Mouse (Mus musculus) hindbrain, embryonic 10.5 days (tissue): ENCODE measurements around the gene Kit. TPM values are rescaled to one million over a fixed set of nuclear protein-coding genes. Genes with fewer than 3 reads are reported as not detected.
A peak's percentile ranks its signal among the peaks of the same experiment; 100 is the strongest.

Source experiments
- DNase-seq: peaks from one replicate; pipeline ENCODE4 v3.0.0-alpha.2; 2017; ENCODE audit warnings: low spot score
- H3K27ac ChIP-seq: fragments of 300-500 bp; sonication (generic); 2 replicates; pipeline ENCODE4 v1.5.1; 2016; ENCODE audit warnings: mild to moderate bottlenecking, moderate library complexity
- H3K27me3 ChIP-seq: fragments of 300-500 bp; sonication (generic); 2 replicates; pipeline ENCODE4 v1.6.1; 2016; ENCODE audit warnings: mild to moderate bottlenecking; ENCODE audit not compliant: poor library complexity, insufficient read depth, severe bottlenecking
- H3K36me3 ChIP-seq: fragments of 300-500 bp; sonication (generic); 2 replicates; pipeline ENCODE4 v1.6.1; 2016; ENCODE audit warnings: mild to moderate bottlenecking, moderate library complexity
- H3K4me1 ChIP-seq: fragments of 300-500 bp; sonication (generic); replicated peaks from 2 replicates; pipeline ENCODE4 v1.6.1; 2016; ENCODE audit warnings: mild to moderate bottlenecking
- H3K4me3 ChIP-seq: fragments of 300-500 bp; sonication (generic); 2 replicates; pipeline ENCODE4 v1.5.1; 2016; ENCODE audit warnings: mild to moderate bottlenecking, moderate library complexity
- H3K9me3 ChIP-seq: fragments of 300-500 bp; sonication (generic); 2 replicates; pipeline ENCODE4 v1.6.1; 2016; ENCODE audit warnings: mild to moderate bottlenecking, moderate library complexity
- WGBS: fragments of 180-500 bp; shearing (Covaris S2); methylation state at CpG from one replicate; pipeline ENCODE4 v1.1.7; 2016; 5-methylcytosine and 5-hydroxymethylcytosine counted together
- polyA plus RNA-seq: library from polyadenylated mRNA; unstranded; fragments of >200 nt; fragmentation: Nextera tagmentation; extraction: Ambion mirVana; gene quantifications from 2 replicates; pipeline ENCODE4 v1.2.1, GENCODE M21; 2016

Kit gene
- polyA plus RNA-seq, 1 experiment from 2014 or later, result 29.8 TPM

GRCm38 (mm10) chr5:75623993-75624706 is 49.4 kb downstream of the Kit start:
- Histone ChIP-seq H3K27me3 (no peaks in the 10 kb centered on the region), H3K9me3 (no peaks in the 10 kb centered on the region), H3K36me3 (peaks cover 59% of the 10 kb centered on the region), H3K4me1 (peaks cover 10% of the 10 kb centered on the region; the same call in 1 of the 2 replicates), H3K27ac (no peak overlapping the region), H3K4me3 (no peak overlapping the region)
- whole genome bisulfite sequencing, result 92% methylated on average over 20 of the region's 20 CpGs
- DNase-seq, result no peak

- no peak for DNase-seq
- H3K4me3 ChIP-seq, result no peak overlapping the region
- H3K9me3 ChIP-seq, result no peaks in the 10 kb centered on the region
- peaks cover 55% of the 10 kb centered on the region for H3K36me3 ChIP-seq
- H3K27me3 ChIP-seq, result no peaks in the 10 kb centered on the region
- no peak overlapping the region for H3K27ac ChIP-seq
- H3K4me1 ChIP-seq, result peaks cover 10% of the 10 kb centered on the region; the same call in 1 of the 2 replicates
Observed at GRCm38 (mm10) chr5:75625059-75625458, 50.3 kb downstream of the Kit start.

- no peaks in the 10 kb centered on the region for H3K27me3 ChIP-seq
- H3K36me3 ChIP-seq, result peaks cover 45% of the 10 kb centered on the region
- 62% methylated on average over 8 of the region's 8 CpGs for WGBS
- no peak overlapping the region for H3K27ac ChIP-seq
- no peak for DNase-seq
- peaks cover 10% of the 10 kb centered on the region; the same call in 1 of the 2 replicates for H3K4me1 ChIP-seq
- no peaks in the 10 kb centered on the region for H3K9me3 ChIP-seq
- no peak overlapping the region for H3K4me3 ChIP-seq
Observed at GRCm38 (mm10) chr5:75626284-75626683, 51.6 kb downstream of the Kit start.

GRCm38 (mm10) chr5:75626703-75627102 is 52.0 kb downstream of the Kit start:
- peaks cover 41% of the 10 kb centered on the region for H3K36me3 ChIP-seq
- no peaks in the 10 kb centered on the region for H3K9me3 ChIP-seq
- 73% methylated on average over 6 of the region's 6 CpGs for WGBS
- peaks cover 10% of the 10 kb centered on the region; the same call in 1 of the 2 replicates for H3K4me1 ChIP-seq
- no peak overlapping the region for H3K4me3 ChIP-seq
- no peak overlapping the region for H3K27ac ChIP-seq
- DNase-seq, result no peak
- H3K27me3 ChIP-seq, result no peaks in the 10 kb centered on the region

GRCm38 (mm10) chr5:75632257-75632656 is 57.5 kb downstream of the Kit start:
- H3K4me3 ChIP-seq, result no peak overlapping the region
- H3K9me3 ChIP-seq, result no peaks in the 10 kb centered on the region
- peaks cover 10% of the 10 kb centered on the region for H3K4me1 ChIP-seq
- no peak for DNase-seq
- H3K27ac ChIP-seq, result no peak overlapping the region
- 86% methylated on average over 5 of the region's 5 CpGs for WGBS
- no peaks in the 10 kb centered on the region for H3K27me3 ChIP-seq
- 0 out of 2 replicates have a peak, but pooled peaks cover 6% of the 10 kb centered on the region for H3K36me3 ChIP-seq

GRCm38 (mm10) chr5:75632846-75633640 is 58.3 kb downstream of the Kit start:
- H3K27me3 ChIP-seq, result no peaks in the 10 kb centered on the region
- H3K36me3 ChIP-seq, result 0 out of 2 replicates have a peak, but pooled peaks cover 6% of the 10 kb centered on the region
- WGBS, result 93% methylated on average over 18 of the region's 18 CpGs
- H3K4me1 ChIP-seq, result peaks cover 10% of the 10 kb centered on the region
- H3K27ac ChIP-seq, result no peak overlapping the region
- no peak overlapping the region for H3K4me3 ChIP-seq
- no peaks in the 10 kb centered on the region for H3K9me3 ChIP-seq
- DNase-seq, result no peak

- no peak for DNase-seq
- Histone ChIP-seq H3K27me3 (no peaks in the 10 kb centered on the region), H3K4me1 (peaks cover 13% of the 10 kb centered on the region), H3K27ac (peak overlapping the region; percentile 45; the same call in 1 of the 2 replicates), H3K9me3 (no peaks in the 10 kb centered on the region), H3K36me3 (peaks cover 15% of the 10 kb centered on the region; the same call in 1 of the 2 replicates), H3K4me3 (no peak overlapping the region)
- WGBS, result 83% methylated on average over 12 of the region's 12 CpGs
Observed at GRCm38 (mm10) chr5:75635385-75635784, 60.7 kb downstream of the Kit start.

- Histone ChIP-seq H3K4me1 (peaks cover 4% of the 10 kb centered on the region; the same call in 1 of the 2 replicates), H3K36me3 (peaks cover 33% of the 10 kb centered on the region), H3K27ac (no peak overlapping the region), H3K4me3 (no peak overlapping the region), H3K9me3 (no peaks in the 10 kb centered on the region), H3K27me3 (no peaks in the 10 kb centered on the region)
- DNase-seq, result no peak
- 82% methylated on average over 11 of the region's 11 CpGs for WGBS
Observed at GRCm38 (mm10) chr5:75640637-75641036, 65.9 kb downstream of the Kit start.

GRCm38 (mm10) chr5:75647046-75647445 is 72.3 kb downstream of the Kit start:
- no peaks in the 10 kb centered on the region for H3K9me3 ChIP-seq
- no peaks in the 10 kb centered on the region for H3K27me3 ChIP-seq
- no peak overlapping the region for H3K4me3 ChIP-seq
- no peak overlapping the region for H3K27ac ChIP-seq
- DNase-seq, result no peak
- H3K36me3 ChIP-seq, result peaks cover 25% of the 10 kb centered on the region
- H3K4me1 ChIP-seq, result peaks cover 5% of the 10 kb centered on the region; the same call in 1 of the 2 replicates
- 94% methylated on average over 5 of the region's 5 CpGs for WGBS

GRCm38 (mm10) chr5:75650566-75650965 is 75.8 kb downstream of the Kit start:
- peaks cover 53% of the 10 kb centered on the region for H3K36me3 ChIP-seq

GRCm38 (mm10) chr5:75653431-75653830 is 78.7 kb downstream of the Kit start:
- H3K4me3 ChIP-seq, result no peak overlapping the region
- no peak for DNase-seq
- H3K9me3 ChIP-seq, result no peaks in the 10 kb centered on the region
- no peaks in the 10 kb centered on the region for H3K27me3 ChIP-seq
- no peak overlapping the region for H3K27ac ChIP-seq
- 88% methylated on average over 8 of the region's 8 CpGs for WGBS
- peaks cover 53% of the 10 kb centered on the region for H3K36me3 ChIP-seq
- peaks cover 5% of the 10 kb centered on the region; the same call in 1 of the 2 replicates for H3K4me1 ChIP-seq

More at GRCm38 (mm10) chr5:75650566-75650965, 75.8 kb downstream of the Kit start:
- H3K27me3 ChIP-seq, result no peaks in the 10 kb centered on the region
- WGBS, result 70% methylated on average over 8 of the region's 8 CpGs
- DNase-seq, result no peak
- H3K27ac ChIP-seq, result peak overlapping the region; percentile 72
- H3K4me3 ChIP-seq, result no peak overlapping the region
- H3K4me1 ChIP-seq, result peaks cover 5% of the 10 kb centered on the region; the same call in 1 of the 2 replicates
- H3K9me3 ChIP-seq, result no peaks in the 10 kb centered on the region

- peaks cover 7% of the 10 kb centered on the region; the same call in 1 of the 2 replicates for H3K4me1 ChIP-seq
- peaks cover 32% of the 10 kb centered on the region for H3K36me3 ChIP-seq
- peaks cover 3% of the 10 kb centered on the region; the same call in 1 of the 2 replicates for H3K9me3 ChIP-seq
- H3K27me3 ChIP-seq, result no peaks in the 10 kb centered on the region
- WGBS, result 90% methylated on average over 6 of the region's 6 CpGs
- no peak for DNase-seq
- no peak overlapping the region for H3K4me3 ChIP-seq
- H3K27ac ChIP-seq, result no peak overlapping the region
Observed at GRCm38 (mm10) chr5:75658575-75658974, 83.9 kb downstream of the Kit start.

GRCm38 (mm10) chr5:75660342-75660741 is 85.6 kb downstream of the Kit start:
- Histone ChIP-seq H3K36me3 (peaks cover 14% of the 10 kb centered on the region), H3K4me1 (peaks cover 7% of the 10 kb centered on the region; the same call in 1 of the 2 replicates), H3K27me3 (no peaks in the 10 kb centered on the region), H3K9me3 (peaks cover 3% of the 10 kb centered on the region; the same call in 1 of the 2 replicates), H3K4me3 (no peak overlapping the region), H3K27ac (no peak overlapping the region)
- WGBS, result 95% methylated on average over 27 of the region's 27 CpGs
- no peak for DNase-seq
